Mouse (Mus musculus) skeletal muscle tissue, adult 2 months (tissue): ENCODE data around the gene Gli3.

Source experiments
- DNase-seq: peaks from one replicate; pipeline ENCODE4 v3.0.0-alpha.2; 2012; ENCODE audit warnings: low read depth, low spot score

Gli3 gene

GRCm38 (mm10) chr13:15722766-15723379 lies 259.8 kb downstream of the Gli3 start:
- no peak for DNase-seq

DNA sequence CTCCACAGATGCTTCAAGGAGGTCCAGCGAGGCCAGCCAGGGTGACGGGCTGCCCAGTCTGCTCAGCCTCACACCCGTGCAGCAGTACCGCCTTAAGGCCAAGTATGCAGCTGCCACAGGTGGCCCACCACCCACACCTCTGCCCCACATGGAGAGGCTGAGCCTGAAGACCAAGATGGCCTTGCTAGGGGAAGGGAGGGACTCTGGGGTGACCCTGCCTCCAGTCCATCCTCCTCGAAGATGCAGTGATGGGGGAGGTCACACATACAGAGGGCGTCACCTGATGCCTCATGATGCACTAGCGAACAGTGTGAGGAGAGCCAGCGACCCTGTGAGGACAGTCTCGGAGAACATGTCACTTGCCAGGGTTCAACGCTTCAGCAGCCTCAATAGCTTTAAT lies 261.7 kb downstream of the Gli3 start:
- no peak for DNase-seq

- peak; percentile 90 for DNase-seq
Observed at GRCm38 (mm10) chr13:15741771-15742170, 278.7 kb downstream of the Gli3 start.

DNA sequence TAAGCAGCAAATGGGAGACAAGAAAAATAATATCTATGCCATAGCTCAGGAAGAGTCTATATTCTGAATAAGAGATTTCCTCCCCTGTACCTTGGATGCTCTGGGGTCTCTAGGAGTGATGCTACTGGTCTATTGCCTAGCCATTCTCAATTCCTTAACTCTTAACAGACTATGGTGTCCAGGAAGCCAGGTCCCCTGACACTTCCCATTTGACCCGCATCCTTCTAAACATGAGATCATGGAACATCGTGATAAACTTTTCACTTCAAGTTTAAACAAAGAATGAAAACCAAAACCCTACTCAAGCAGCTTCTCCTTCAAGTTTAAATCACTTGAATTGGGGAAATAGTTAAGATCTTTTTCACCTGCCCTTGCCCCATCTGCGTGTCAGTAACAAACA lies 279.3 kb downstream of the Gli3 start:
- peak; percentile 36 for DNase-seq

GRCm38 (mm10) chr13:15742777-15743176 lies 279.7 kb downstream of the Gli3 start:
- no peak for DNase-seq

DNA sequence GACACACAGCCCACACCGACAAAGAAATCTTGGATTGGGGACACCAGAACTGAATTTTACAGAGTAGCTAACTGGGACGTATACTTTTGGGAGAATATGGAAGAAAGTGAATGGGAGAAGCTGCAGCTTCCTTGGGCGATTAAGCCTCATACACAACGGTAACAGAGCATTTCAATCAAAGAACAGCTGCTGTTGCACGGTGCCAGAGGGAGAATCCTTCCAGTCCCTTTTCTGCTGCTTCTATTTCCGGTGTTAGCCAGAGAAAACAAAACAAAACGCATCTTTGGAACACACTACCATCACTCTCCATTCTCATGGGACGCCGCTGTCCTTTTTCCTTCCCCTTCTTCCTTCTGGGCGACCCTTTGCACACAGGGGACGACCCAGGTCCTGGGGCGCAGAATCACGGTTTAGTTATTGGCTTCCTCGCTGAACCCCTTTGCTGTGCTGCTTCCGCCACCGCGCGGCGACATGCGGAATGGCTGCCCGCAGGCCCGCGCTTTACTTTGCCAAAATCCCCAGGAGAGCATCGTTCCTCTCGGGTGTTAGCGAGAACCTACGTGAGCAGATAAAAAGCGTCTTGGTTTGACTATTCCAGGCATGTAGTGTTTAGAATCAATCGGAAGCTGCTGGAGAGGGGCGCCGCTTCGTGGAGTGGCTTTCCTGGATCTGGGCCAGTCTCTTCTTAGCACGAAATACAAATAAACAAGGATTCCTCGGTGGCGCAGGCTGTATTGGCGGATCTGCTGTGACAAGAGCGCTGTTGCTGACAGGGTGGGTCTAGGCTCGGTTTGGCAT lies 296.0 kb downstream of the Gli3 start:
- DNase-seq, result peak; percentile 59

DNA sequence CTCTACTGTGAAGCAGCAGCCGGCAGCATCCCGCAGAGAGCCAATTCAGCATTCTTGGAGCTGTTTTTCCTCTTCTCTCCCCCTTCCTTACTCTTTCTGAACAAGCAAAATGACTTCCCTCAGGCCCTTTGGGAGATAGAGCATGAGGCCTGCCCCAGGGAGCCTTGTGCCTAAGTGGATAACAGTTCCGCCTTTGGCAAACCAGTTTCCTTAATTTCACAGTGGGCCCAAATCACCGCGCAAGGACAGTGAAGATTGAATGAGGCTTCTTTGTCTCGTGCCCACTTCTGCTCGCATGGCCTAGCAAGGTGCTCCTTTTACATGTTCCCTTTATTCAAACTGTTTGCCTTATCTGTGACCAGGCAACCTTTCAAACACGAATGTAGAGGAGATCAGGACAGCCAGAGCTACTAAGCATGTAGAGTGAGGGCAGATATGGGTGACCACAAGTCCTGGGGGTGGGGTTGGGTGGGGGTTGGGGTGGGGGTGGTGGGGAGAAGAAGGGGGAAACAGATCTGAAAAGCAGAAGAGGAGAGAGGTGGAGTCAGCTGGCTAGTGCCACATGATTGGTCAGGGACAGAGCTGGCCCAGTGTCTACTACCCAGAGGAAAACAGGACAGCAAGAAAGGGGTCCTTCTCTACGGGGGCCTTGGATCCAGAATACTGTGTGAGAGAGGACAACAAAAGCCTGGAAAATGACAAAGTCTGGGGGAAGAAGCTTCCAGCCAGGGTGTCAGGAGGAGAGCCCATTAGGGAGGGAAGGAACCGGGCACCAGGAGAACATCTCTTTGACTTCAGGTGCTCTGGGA lies 296.8 kb downstream of the Gli3 start:
- DNase-seq, result no peak

DNA sequence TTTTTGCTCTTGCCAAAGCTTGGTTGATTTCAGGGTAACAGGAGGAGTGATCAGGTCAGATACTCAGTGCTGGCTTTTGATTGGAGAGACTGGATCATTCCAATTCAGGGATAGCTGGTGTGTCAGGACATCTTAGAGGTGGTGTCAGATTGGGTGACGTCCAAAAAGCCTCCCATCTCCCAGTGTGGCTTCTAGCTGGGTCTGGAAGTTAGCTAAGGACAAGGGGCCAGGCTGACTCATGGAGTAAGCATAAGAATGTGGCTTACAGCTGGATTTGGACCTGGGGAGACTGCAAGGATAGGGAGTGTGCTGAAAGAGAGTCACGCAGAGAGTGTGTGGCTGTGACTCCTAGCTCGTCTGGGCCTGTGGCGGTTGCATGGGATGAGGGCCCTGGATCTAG lies 299.3 kb downstream of the Gli3 start:
- DNase-seq, result peak; percentile 54

DNA sequence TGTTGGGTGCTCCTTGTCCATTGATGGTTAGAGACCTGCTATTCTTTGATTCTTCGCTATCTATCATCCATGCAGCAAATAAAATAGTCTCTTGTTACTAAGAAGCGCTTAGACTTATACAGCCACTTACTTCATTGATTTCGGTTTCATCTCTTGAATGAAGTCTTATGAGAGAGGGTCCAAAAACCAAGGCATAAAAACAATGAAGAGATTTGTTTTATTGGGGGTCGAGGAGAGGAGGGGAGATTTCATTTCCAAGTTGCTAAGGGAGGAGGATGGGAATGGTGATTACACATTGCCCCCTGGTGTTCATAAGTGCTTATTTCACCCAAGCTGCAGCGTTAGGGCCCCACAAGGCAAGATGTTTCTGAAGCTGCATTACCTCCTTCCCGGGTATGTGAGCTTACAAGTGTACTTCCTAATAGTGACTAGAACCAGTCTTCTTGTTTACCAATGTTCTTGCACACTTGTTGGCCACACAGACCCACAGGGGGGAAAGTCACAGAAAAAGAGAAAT lies 299.9 kb downstream of the Gli3 start:
- DNase-seq, result peak; percentile 23

- DNase-seq, result no peak
Observed at GRCm38 (mm10) chr13:15777624-15778023, 314.6 kb downstream of the Gli3 start.
